Mouse (Mus musculus): Measurements from ENCODE around the gene Pcp4l1. TPM values are rescaled to one million over a fixed set of nuclear protein-coding genes. Genes with fewer than 3 reads are reported as not detected.

The Pcp4l1 gene
- total RNA-seq, 2 experiments from 2014 or later, result 1.7 TPM; not detected in 1

GRCm38 (mm10) chr1:171222238-171223155 lies 26.4 kb upstream of the Pcp4l1 start, which contains the start of gene Tomm40l:
Gene Tomm40l, minus strand, starts transcription at chr1:171222514.
- peak; percentile 93 for ATAC-seq (replicated peaks; ENCODE audit: low FRiP score, poor library complexity, severe bottlenecking)

- no peak for ATAC-seq (replicated peaks; ENCODE audit: low FRiP score, poor library complexity, severe bottlenecking)
Observed at GRCm38 (mm10) chr1:171221281-171222193, 25.5 kb upstream of the Pcp4l1 start.

GRCm38 (mm10) chr1:171220871-171221270 lies 24.8 kb upstream of the Pcp4l1 start:
- peak; percentile 50 for ATAC-seq (replicated peaks; ENCODE audit: low FRiP score, poor library complexity, severe bottlenecking)

- ATAC-seq (replicated peaks; ENCODE audit: low FRiP score, poor library complexity, severe bottlenecking), result no peak
Observed at GRCm38 (mm10) chr1:171216241-171216955, 20.3 kb upstream of the Pcp4l1 start.

- no peak for ATAC-seq (replicated peaks; ENCODE audit: low FRiP score, poor library complexity, severe bottlenecking)
Observed at GRCm38 (mm10) chr1:171213801-171214496, 17.9 kb upstream of the Pcp4l1 start, which contains the start of gene Nr1i3. Gene Nr1i3, plus strand, starts transcription at chr1:171213970.

GRCm38 (mm10) chr1:171212854-171213253 lies 16.8 kb upstream of the Pcp4l1 start:
- ATAC-seq (replicated peaks; ENCODE audit: low FRiP score, poor library complexity, severe bottlenecking), result no peak

- no peak for ATAC-seq (replicated peaks; ENCODE audit: low FRiP score, poor library complexity, severe bottlenecking)
Observed at GRCm38 (mm10) chr1:171209409-171209808, 13.3 kb upstream of the Pcp4l1 start.

- ATAC-seq (replicated peaks; ENCODE audit: low FRiP score, poor library complexity, severe bottlenecking), result no peak
Observed at GRCm38 (mm10) chr1:171205704-171206493, 9.8 kb upstream of the Pcp4l1 start.

GRCm38 (mm10) chr1:171204249-171204644 lies 8.2 kb upstream of the Pcp4l1 start:
- ATAC-seq (replicated peaks; ENCODE audit: low FRiP score, poor library complexity, severe bottlenecking), result no peak

- no peak for ATAC-seq (replicated peaks; ENCODE audit: low FRiP score, poor library complexity, severe bottlenecking)
Observed at GRCm38 (mm10) chr1:171203471-171204248, 7.6 kb upstream of the Pcp4l1 start.

- no peak for ATAC-seq (replicated peaks; ENCODE audit: low FRiP score, poor library complexity, severe bottlenecking)
Observed at GRCm38 (mm10) chr1:171200769-171201168, 4.7 kb upstream of the Pcp4l1 start.

- ATAC-seq (replicated peaks; ENCODE audit: low FRiP score, poor library complexity, severe bottlenecking), result no peak
Observed at GRCm38 (mm10) chr1:171199532-171199931, 3.5 kb upstream of the Pcp4l1 start.

- no peak for ATAC-seq (replicated peaks; ENCODE audit: low FRiP score, poor library complexity, severe bottlenecking)
Observed at GRCm38 (mm10) chr1:171195046-171195822, 834 bp downstream of the Pcp4l1 start.

- no peak for ATAC-seq (replicated peaks; ENCODE audit: low FRiP score, poor library complexity, severe bottlenecking)
Observed at GRCm38 (mm10) chr1:171193911-171194830, 1.9 kb downstream of the Pcp4l1 start.

GRCm38 (mm10) chr1:171193093-171193840 lies 2.8 kb downstream of the Pcp4l1 start:
- no peak for ATAC-seq (replicated peaks; ENCODE audit: low FRiP score, poor library complexity, severe bottlenecking)

All from erythroid progenitor cell, adult 5-6 weeks (primary cell).